Mouse (Mus musculus) midbrain, embryonic 12.5 days (tissue): ENCODE measurements around the gene Dtx4. TPM values are rescaled to one million over a fixed set of nuclear protein-coding genes. Genes with fewer than 3 reads are reported as not detected.

ENCODE experiments used
- ATAC-seq: fragments of 200-750 bp; cut with Nextera tagmentation; 2 replicates; pipeline ENCODE4 v1.8.0; 2017; ENCODE audit warnings: low read depth, moderate TSS enrichment, moderate library complexity; ENCODE audit not compliant: low FRiP score
- H3K27ac ChIP-seq: fragments of 300-500 bp; sonication (generic); replicated peaks from 2 replicates; pipeline ENCODE4 v1.5.1; 2016; ENCODE audit warnings: mild to moderate bottlenecking
- H3K27me3 ChIP-seq: fragments of 300-500 bp; sonication (generic); 2 replicates; pipeline ENCODE4 v1.6.1; 2016; ENCODE audit warnings: mild to moderate bottlenecking
- H3K36me3 ChIP-seq: fragments of 300-500 bp; sonication (generic); 2 replicates; pipeline ENCODE4 v1.6.1; 2016
- H3K4me1 ChIP-seq: fragments of 300-500 bp; sonication (generic); 2 replicates; pipeline ENCODE4 v1.6.1; 2016
- H3K4me2 ChIP-seq: fragments of 300-500 bp; sonication (generic); replicated peaks from 2 replicates; pipeline ENCODE4 v1.6.1; 2016; ENCODE audit warnings: mild to moderate bottlenecking, moderate library complexity
- H3K4me3 ChIP-seq: fragments of 300-500 bp; sonication (generic); 2 replicates; pipeline ENCODE4 v1.5.1; 2016; ENCODE audit warnings: mild to moderate bottlenecking
- H3K9ac ChIP-seq: fragments of 300-500 bp; sonication (generic); replicated peaks from 2 replicates; pipeline ENCODE4 v1.6.1; 2016; ENCODE audit warnings: mild to moderate bottlenecking, moderate library complexity
- H3K9me3 ChIP-seq: fragments of 300-500 bp; sonication (generic); 2 replicates; pipeline ENCODE4 v1.6.1; 2016; ENCODE audit warnings: mild to moderate bottlenecking
- WGBS: fragments of 180-500 bp; shearing (Covaris S2); methylation state at CpG from one replicate; pipeline ENCODE4 v1.1.7; 2016; 5-methylcytosine and 5-hydroxymethylcytosine counted together
- polyA plus RNA-seq: library from polyadenylated mRNA; unstranded; fragments of >200 nt; fragmentation: Nextera tagmentation; extraction: Ambion mirVana; gene quantifications from 2 replicates; pipeline ENCODE4 v1.2.1, GENCODE M21; 2016

Gene Dtx4
- polyA plus RNA-seq, 1 experiment from 2014 or later: 63.5 TPM

GRCm38 (mm10) chr19:12462851-12463721, 38.2 kb downstream of the Dtx4 start:
- Histone ChIP-seq H3K27me3 (no peaks in the 10 kb centered on the region), H3K4me3 (no peak overlapping the region), H3K4me2 (no peak overlapping the region), H3K4me1 (peaks cover 3% of the 10 kb centered on the region; the same call in 1 of the 2 replicates), H3K9ac (no peak overlapping the region), H3K36me3 (peaks cover 26% of the 10 kb centered on the region), H3K9me3 (no peaks in the 10 kb centered on the region), H3K27ac (no peak overlapping the region)
- no peak; the same call in 1 of the 2 replicates for ATAC-seq
- WGBS: 69% methylated on average over 7 of the region's 7 CpGs

- Histone ChIP-seq H3K9me3 (no peaks in the 10 kb centered on the region), H3K27me3 (no peaks in the 10 kb centered on the region), H3K4me2 (no peak within 1 kb of the TSS), H3K9ac (no peak within 1 kb of the TSS), H3K4me1 (peaks cover 3% of the 10 kb centered on the region; the same call in 1 of the 2 replicates), H3K4me3 (no peak within 1 kb of the TSS), H3K36me3 (peaks cover 4% of the 10 kb centered on the region), H3K27ac (no peak within 1 kb of the TSS)
- WGBS: 83% methylated on average over 11 of the region's 11 CpGs
- no peak for ATAC-seq
These were observed 40.7 kb downstream of the Dtx4 start, which contains the start of gene Mpeg1 for GRCm38 (mm10) chr19:12460282-12461249. Gene Mpeg1 (plus strand): TSS chr19:12460779.

GRCm38 (mm10) chr19:12459516-12459915, 41.7 kb downstream of the Dtx4 start:
- Histone ChIP-seq H3K4me2 (no peak overlapping the region), H3K9me3 (no peaks in the 10 kb centered on the region), H3K27me3 (no peaks in the 10 kb centered on the region), H3K36me3 (no peaks in the 10 kb centered on the region), H3K4me3 (no peak overlapping the region), H3K4me1 (peaks cover 3% of the 10 kb centered on the region; the same call in 1 of the 2 replicates), H3K9ac (no peak overlapping the region), H3K27ac (no peak overlapping the region)
- WGBS: 88% methylated on average over 4 of the region's 4 CpGs
- ATAC-seq: no peak

- no peak for ATAC-seq
- no peak overlapping the region for H3K4me3 ChIP-seq
- H3K4me1 ChIP-seq: no peaks in the 10 kb centered on the region
- no peaks in the 10 kb centered on the region for H3K36me3 ChIP-seq
- H3K27ac ChIP-seq: no peak overlapping the region
- H3K9me3 ChIP-seq: no peaks in the 10 kb centered on the region
- no peak overlapping the region for H3K9ac ChIP-seq
- 91% methylated on average over 12 of the region's 12 CpGs for WGBS
- no peaks in the 10 kb centered on the region for H3K27me3 ChIP-seq
- H3K4me2 ChIP-seq: no peak overlapping the region
These were observed 43.7 kb downstream of the Dtx4 start for GRCm38 (mm10) chr19:12457401-12458066.

GRCm38 (mm10) chr19:12445014-12445413, 56.2 kb downstream of the Dtx4 start:
- no peak overlapping the region for H3K9ac ChIP-seq
- no peak overlapping the region for H3K4me2 ChIP-seq
- H3K27me3 ChIP-seq: no peaks in the 10 kb centered on the region
- H3K4me3 ChIP-seq: no peak overlapping the region
- WGBS: 87% methylated on average over 3 of the region's 3 CpGs
- no peaks in the 10 kb centered on the region for H3K4me1 ChIP-seq
- no peaks in the 10 kb centered on the region for H3K9me3 ChIP-seq
- ATAC-seq: no peak
- no peaks in the 10 kb centered on the region for H3K36me3 ChIP-seq
- no peak overlapping the region for H3K27ac ChIP-seq

GRCm38 (mm10) chr19:12442560-12442959, 58.7 kb downstream of the Dtx4 start:
- H3K27ac ChIP-seq: no peak overlapping the region
- no peaks in the 10 kb centered on the region for H3K36me3 ChIP-seq
- H3K4me1 ChIP-seq: no peaks in the 10 kb centered on the region
- no peaks in the 10 kb centered on the region for H3K9me3 ChIP-seq
- no peak overlapping the region for H3K4me2 ChIP-seq
- H3K27me3 ChIP-seq: no peaks in the 10 kb centered on the region
- H3K4me3 ChIP-seq: no peak overlapping the region
- no peak overlapping the region for H3K9ac ChIP-seq
- ATAC-seq: no peak
- 81% methylated on average over 4 of the region's 4 CpGs for WGBS

GRCm38 (mm10) chr19:12440103-12440725, 61.0 kb downstream of the Dtx4 start:
- Histone ChIP-seq H3K4me3 (no peak overlapping the region), H3K9me3 (no peaks in the 10 kb centered on the region), H3K9ac (no peak overlapping the region), H3K4me1 (no peaks in the 10 kb centered on the region), H3K36me3 (no peaks in the 10 kb centered on the region), H3K27me3 (no peaks in the 10 kb centered on the region), H3K4me2 (no peak overlapping the region), H3K27ac (no peak overlapping the region)
- ATAC-seq: no peak
- 66% methylated on average over 5 of the region's 5 CpGs for WGBS

GRCm38 (mm10) chr19:12439581-12439980, 61.7 kb downstream of the Dtx4 start:
- H3K9ac ChIP-seq: no peak overlapping the region
- H3K36me3 ChIP-seq: no peaks in the 10 kb centered on the region
- no peak overlapping the region for H3K4me2 ChIP-seq
- ATAC-seq: no peak
- no peaks in the 10 kb centered on the region for H3K9me3 ChIP-seq
- 61% methylated on average over 1 of the region's 1 CpGs for WGBS
- H3K4me3 ChIP-seq: no peak overlapping the region
- no peak overlapping the region for H3K27ac ChIP-seq
- H3K4me1 ChIP-seq: no peaks in the 10 kb centered on the region
- no peaks in the 10 kb centered on the region for H3K27me3 ChIP-seq

GRCm38 (mm10) chr19:12435750-12436524, 65.3 kb downstream of the Dtx4 start:
- Histone ChIP-seq H3K27me3 (no peaks in the 10 kb centered on the region), H3K4me3 (no peak overlapping the region), H3K27ac (no peak overlapping the region), H3K9ac (no peak overlapping the region), H3K9me3 (no peaks in the 10 kb centered on the region), H3K4me1 (no peaks in the 10 kb centered on the region), H3K4me2 (no peak overlapping the region), H3K36me3 (no peaks in the 10 kb centered on the region)
- WGBS: 85% methylated on average over 4 of the region's 4 CpGs
- ATAC-seq: no peak

- no peak overlapping the region for H3K4me3 ChIP-seq
- H3K9me3 ChIP-seq: no peaks in the 10 kb centered on the region
- H3K4me2 ChIP-seq: no peak overlapping the region
- no peak overlapping the region for H3K9ac ChIP-seq
- H3K27ac ChIP-seq: no peak overlapping the region
- H3K4me1 ChIP-seq: no peaks in the 10 kb centered on the region
- WGBS: 88% methylated on average over 4 of the region's 4 CpGs
- no peaks in the 10 kb centered on the region for H3K27me3 ChIP-seq
- no peak for ATAC-seq
- H3K36me3 ChIP-seq: no peaks in the 10 kb centered on the region
These were observed 66.2 kb downstream of the Dtx4 start for GRCm38 (mm10) chr19:12435011-12435416.

GRCm38 (mm10) chr19:12433033-12433432, 68.2 kb downstream of the Dtx4 start:
- WGBS: 5% methylated on average over 2 of the region's 2 CpGs

More at GRCm38 (mm10) chr19:12433033-12433432, 68.2 kb downstream of the Dtx4 start:
- Histone ChIP-seq H3K4me2 (no peak overlapping the region), H3K27ac (no peak overlapping the region), H3K9ac (no peak overlapping the region), H3K4me3 (no peak overlapping the region), H3K4me1 (no peaks in the 10 kb centered on the region), H3K9me3 (no peaks in the 10 kb centered on the region), H3K36me3 (no peaks in the 10 kb centered on the region), H3K27me3 (no peaks in the 10 kb centered on the region)
- peak; percentile 63 for ATAC-seq
